Mouse (Mus musculus): ENCODE results near the gene Chat. TPM values are rescaled to one million over a fixed set of nuclear protein-coding genes. Genes with fewer than 3 reads are reported as not detected.
A peak's percentile ranks its signal among the peaks of the same experiment; 100 is the strongest.

Gene Chat
- not detected in 2 replicates for polyA plus RNA-seq (2011; ENCODE audit: insufficient read depth, insufficient read length, low replicate concordance, missing spikeins)

GRCm38 (mm10) chr14:32465889-32466288 lies at the start of gene Chat:
TSS of gene Chat (minus strand) at chr14:32465989.
- H3K4me3 ChIP-seq (replicated peaks; ENCODE audit: control insufficient read depth, low read depth, low read length), result no peak within 1 kb of the TSS
- WGBS, result 19% methylated on average over 13 of the region's 13 CpGs

GRCm38 (mm10) chr14:32513336-32514032 lies 47.7 kb upstream of the Chat start, which contains the start of gene Ercc6:
TSS of gene Ercc6 (plus strand) at chr14:32513521.
- Histone ChIP-seq H3K4me3 (replicated peaks; ENCODE audit: control insufficient read depth, low read depth, low read length) (peak within 1 kb of the TSS; percentile 74), H3K27ac (ENCODE audit: control insufficient read depth, insufficient read depth, low read depth, low read length, poor library complexity) (peak within 1 kb of the TSS; percentile 76), H3K4me1 (ENCODE audit: control insufficient read depth, insufficient read depth, low read length) (no peaks in the 10 kb centered on the region; the same call in none of the 2 replicates)
- under 1% methylated on average over 62 of the region's 62 CpGs for WGBS
- TF ChIP-seq POLR2A (IDR thresholded peaks at IDR 0.05; ENCODE audit: borderline replicate concordance, control insufficient read depth, low read depth, low read length) (peak; percentile 63; the same call in 1 of the 2 replicates), CTCF (IDR thresholded peaks at IDR 0.05; ENCODE audit: control insufficient read depth, insufficient read depth, low read length) (no peak)

More at GRCm38 (mm10) chr14:32465889-32466288, at the start of gene Chat:
- no peaks in the 10 kb centered on the region for H3K4me1 ChIP-seq (ENCODE audit: control insufficient read depth, insufficient read depth, low read length)
- no peak within 1 kb of the TSS for H3K27ac ChIP-seq (ENCODE audit: control insufficient read depth, insufficient read depth, low read depth, low read length, poor library complexity)
- TF ChIP-seq CTCF (IDR thresholded peaks at IDR 0.05; ENCODE audit: control insufficient read depth, insufficient read depth, low read length) (no peak), POLR2A (IDR thresholded peaks at IDR 0.05; ENCODE audit: borderline replicate concordance, control insufficient read depth, low read depth, low read length) (no peak)

GRCm38 (mm10) chr14:32512912-32513311 lies 47.1 kb upstream of the Chat start:
- Histone ChIP-seq H3K4me3 (replicated peaks; ENCODE audit: control insufficient read depth, low read depth, low read length) (no peak overlapping the region), H3K27ac (ENCODE audit: control insufficient read depth, insufficient read depth, low read depth, low read length, poor library complexity) (no peak overlapping the region), H3K4me1 (ENCODE audit: control insufficient read depth, insufficient read depth, low read length) (no peaks in the 10 kb centered on the region; the same call in none of the 2 replicates)
- WGBS, result 46% methylated on average over 9 of the region's 9 CpGs
- TF ChIP-seq CTCF (IDR thresholded peaks at IDR 0.05; ENCODE audit: control insufficient read depth, insufficient read depth, low read length) (no peak), POLR2A (IDR thresholded peaks at IDR 0.05; ENCODE audit: borderline replicate concordance, control insufficient read depth, low read depth, low read length) (no peak)

GRCm38 (mm10) chr14:32509443-32509961 lies 43.7 kb upstream of the Chat start:
- Histone ChIP-seq H3K4me1 (ENCODE audit: control insufficient read depth, insufficient read depth, low read length) (peaks cover 2% of the 10 kb centered on the region; the same call in 1 of the 2 replicates), H3K4me3 (replicated peaks; ENCODE audit: control insufficient read depth, low read depth, low read length) (no peak overlapping the region), H3K27ac (ENCODE audit: control insufficient read depth, insufficient read depth, low read depth, low read length, poor library complexity) (no peak overlapping the region)
- WGBS, result 46% methylated on average over 6 of the region's 6 CpGs
- TF ChIP-seq POLR2A (IDR thresholded peaks at IDR 0.05; ENCODE audit: borderline replicate concordance, control insufficient read depth, low read depth, low read length) (no peak), CTCF (IDR thresholded peaks at IDR 0.05; ENCODE audit: control insufficient read depth, insufficient read depth, low read length) (no peak)

GRCm38 (mm10) chr14:32508105-32508835 lies 42.5 kb upstream of the Chat start:
- 30% methylated on average over 10 of the region's 10 CpGs for WGBS
- H3K27ac ChIP-seq (ENCODE audit: control insufficient read depth, insufficient read depth, low read depth, low read length, poor library complexity), result no peak overlapping the region
- no peak overlapping the region for H3K4me3 ChIP-seq (replicated peaks; ENCODE audit: control insufficient read depth, low read depth, low read length)
- no peak for TF ChIP-seq POLR2A (IDR thresholded peaks at IDR 0.05; ENCODE audit: borderline replicate concordance, control insufficient read depth, low read depth, low read length)
- TF ChIP-seq CTCF (IDR thresholded peaks at IDR 0.05; ENCODE audit: control insufficient read depth, insufficient read depth, low read length), result no peak
- peaks cover 2% of the 10 kb centered on the region; the same call in 1 of the 2 replicates for H3K4me1 ChIP-seq (ENCODE audit: control insufficient read depth, insufficient read depth, low read length)

GRCm38 (mm10) chr14:32507216-32507615 lies 41.4 kb upstream of the Chat start:
- Histone ChIP-seq H3K27ac (ENCODE audit: control insufficient read depth, insufficient read depth, low read depth, low read length, poor library complexity) (no peak overlapping the region), H3K4me1 (ENCODE audit: control insufficient read depth, insufficient read depth, low read length) (peaks cover 4% of the 10 kb centered on the region; the same call in 1 of the 2 replicates), H3K4me3 (replicated peaks; ENCODE audit: control insufficient read depth, low read depth, low read length) (no peak overlapping the region)
- WGBS, result 87% methylated on average over 4 of the region's 4 CpGs
- TF ChIP-seq CTCF (IDR thresholded peaks at IDR 0.05; ENCODE audit: control insufficient read depth, insufficient read depth, low read length) (no peak), POLR2A (IDR thresholded peaks at IDR 0.05; ENCODE audit: borderline replicate concordance, control insufficient read depth, low read depth, low read length) (no peak)

- WGBS, result 78% methylated on average over 10 of the region's 10 CpGs
- H3K4me1 ChIP-seq (ENCODE audit: control insufficient read depth, insufficient read depth, low read length), result peaks cover 4% of the 10 kb centered on the region; the same call in 1 of the 2 replicates
- H3K27ac ChIP-seq (ENCODE audit: control insufficient read depth, insufficient read depth, low read depth, low read length, poor library complexity), result no peak overlapping the region
- H3K4me3 ChIP-seq (replicated peaks; ENCODE audit: control insufficient read depth, low read depth, low read length), result no peak overlapping the region
- TF ChIP-seq POLR2A (IDR thresholded peaks at IDR 0.05; ENCODE audit: borderline replicate concordance, control insufficient read depth, low read depth, low read length) (no peak), CTCF (IDR thresholded peaks at IDR 0.05; ENCODE audit: control insufficient read depth, insufficient read depth, low read length) (no peak)
These were observed 40.5 kb upstream of the Chat start for GRCm38 (mm10) chr14:32506329-32506728.

- 72% methylated on average over 1 of the region's 1 CpGs for WGBS
These were observed 38.1 kb upstream of the Chat start for GRCm38 (mm10) chr14:32503897-32504296.

More at GRCm38 (mm10) chr14:32503897-32504296, 38.1 kb upstream of the Chat start:
- no peak for TF ChIP-seq POLR2A (IDR thresholded peaks at IDR 0.05; ENCODE audit: borderline replicate concordance, control insufficient read depth, low read depth, low read length)
- no peak for TF ChIP-seq CTCF (IDR thresholded peaks at IDR 0.05; ENCODE audit: control insufficient read depth, insufficient read depth, low read length)
- H3K27ac ChIP-seq (ENCODE audit: control insufficient read depth, insufficient read depth, low read depth, low read length, poor library complexity), result no peak overlapping the region
- no peak overlapping the region for H3K4me3 ChIP-seq (replicated peaks; ENCODE audit: control insufficient read depth, low read depth, low read length)
- peaks cover 4% of the 10 kb centered on the region; the same call in 1 of the 2 replicates for H3K4me1 ChIP-seq (ENCODE audit: control insufficient read depth, insufficient read depth, low read length)

All from bone marrow, adult 2 months (tissue).